Mouse (Mus musculus) myocyte (in vitro differentiated cells): ENCODE measurements at regions not wholly inside any gene's neighbourhood (a gene's known extent, or its start where the extent isn't known, plus 50 kb on each side); places are given as distances from the start of the nearest gene placed in this dataset.

Source experiments
- H3K27me3 ChIP-seq: one replicate; pipeline ENCODE4 v1.6.1; 2011; ENCODE audit not compliant: control insufficient read depth, insufficient read depth, insufficient read length
- H3K36me3 ChIP-seq: one replicate; pipeline ENCODE4 v1.6.1; 2011; ENCODE audit not compliant: control insufficient read depth, insufficient read depth
- H3K4me2 ChIP-seq: one replicate; pipeline ENCODE4 v1.6.1; 2011; ENCODE audit warnings: low read depth, control low read depth
- H3K4me3 ChIP-seq: one replicate; pipeline ENCODE4 v1.5.1; 2011; ENCODE audit warnings: mild to moderate bottlenecking, control low read depth, moderate library complexity
- H3K79me2 ChIP-seq: one replicate; pipeline ENCODE4 v1.6.1; 2011; ENCODE audit not compliant: control insufficient read depth, insufficient read depth
- H3ac ChIP-seq: one replicate; pipeline ENCODE4 v1.6.1; 2011; ENCODE audit not compliant: control insufficient read depth, insufficient read length
- CEBPB ChIP-seq: IDR thresholded peaks from 2 replicates; pipeline ENCODE4 v1.6.1; 2011; ENCODE audit warnings: mild to moderate bottlenecking, moderate library complexity; ENCODE audit not compliant: poor library complexity, insufficient read depth, severe bottlenecking
- E2F4 ChIP-seq: IDR thresholded peaks from one replicate; pipeline ENCODE4 v1.6.1; 2011; ENCODE audit warnings: mild to moderate bottlenecking, control low read depth, moderate library complexity; ENCODE audit not compliant: insufficient read depth
- MAX ChIP-seq: IDR thresholded peaks from one replicate; pipeline ENCODE4 v1.6.1; 2011; ENCODE audit warnings: low read depth, mild to moderate bottlenecking, control low read depth
- MYOD1 ChIP-seq, 3 experiments: IDR thresholded peaks; one replicate each; pipeline ENCODE4 v1.6.1; 2011; ENCODE audit warnings: control low read depth in 2 of 3, low read depth in 2 of 3, mild to moderate bottlenecking in 2 of 3, moderate library complexity in 1 of 3; ENCODE audit not compliant: insufficient read length in 2 of 3, control insufficient read depth in 1 of 3
- MYOG ChIP-seq, 3 experiments: IDR thresholded peaks; one replicate each; pipeline ENCODE4 v1.6.1; 2011; ENCODE audit warnings: control low read depth in 2 of 3, low read depth in 2 of 3, mild to moderate bottlenecking in 2 of 3; ENCODE audit not compliant: insufficient read length in 2 of 3, control insufficient read depth in 1 of 3, insufficient read depth in 1 of 3
- POLR2A ChIP-seq: IDR thresholded peaks from one replicate; pipeline ENCODE4 v1.6.1; 2011; ENCODE audit warnings: low read depth, mild to moderate bottlenecking, control low read depth, moderate library complexity; ENCODE audit not compliant: insufficient read length
- POLR2AphosphoS2 ChIP-seq: IDR thresholded peaks from one replicate; pipeline ENCODE4 v1.6.1; 2011; ENCODE audit warnings: low read depth, control low read depth; ENCODE audit not compliant: insufficient read length
- REST ChIP-seq: IDR thresholded peaks from one replicate; pipeline ENCODE4 v1.6.1; 2011; ENCODE audit warnings: mild to moderate bottlenecking, control low read depth, moderate library complexity; ENCODE audit not compliant: insufficient read depth, insufficient read length
- SRF ChIP-seq: IDR thresholded peaks from one replicate; pipeline ENCODE4 v1.6.1; 2011; ENCODE audit warnings: low read depth; ENCODE audit not compliant: control insufficient read depth, insufficient read length
- TCF12 ChIP-seq: IDR thresholded peaks from one replicate; pipeline ENCODE4 v1.6.1; 2011; ENCODE audit warnings: mild to moderate bottlenecking, control low read depth; ENCODE audit not compliant: poor library complexity, insufficient read depth, severe bottlenecking
- TCF3 ChIP-seq: IDR thresholded peaks from one replicate; pipeline ENCODE4 v1.6.1; 2011; ENCODE audit warnings: low read depth, control low read depth; ENCODE audit not compliant: insufficient read length
- USF1 ChIP-seq: IDR thresholded peaks from one replicate; pipeline ENCODE4 v1.6.1; 2011; ENCODE audit warnings: low read depth, mild to moderate bottlenecking, control low read depth, moderate library complexity

DNA sequence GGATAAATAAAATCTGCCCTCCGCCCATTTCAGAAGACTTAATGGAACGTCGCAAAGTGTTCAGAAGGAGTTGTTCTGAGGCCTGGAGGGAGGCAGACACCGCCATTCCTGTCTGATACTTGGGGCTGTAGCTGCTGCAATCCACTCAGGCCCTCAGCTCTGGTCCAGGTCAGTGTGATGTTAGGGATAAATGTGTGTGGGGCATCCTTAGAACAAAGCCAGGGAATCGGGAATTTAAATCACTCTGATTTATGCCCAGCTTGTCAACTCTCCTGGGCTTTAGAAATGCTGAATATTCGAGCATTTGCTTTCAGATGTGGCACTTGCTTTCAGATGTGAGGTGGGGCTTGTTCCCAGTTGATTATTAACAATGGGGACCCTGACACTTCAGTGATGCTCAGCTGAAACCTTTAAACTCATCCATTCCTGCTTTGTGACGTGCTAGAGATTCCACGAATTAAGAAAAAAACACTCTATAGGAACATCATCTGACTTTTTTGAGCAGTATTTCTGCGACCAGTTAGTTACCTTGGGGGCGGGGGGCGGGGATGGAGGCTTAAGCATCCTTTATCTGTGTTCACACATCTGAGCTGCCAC is 122.1 kb upstream of the Npvf start:
- H3K4me2 ChIP-seq: peak overlapping the region; percentile 88
- H3K79me2 ChIP-seq: no peaks in the 10 kb centered on the region
- no peak overlapping the region for H3K4me3 ChIP-seq
- H3K27me3 ChIP-seq: peaks cover 6% of the 10 kb centered on the region
- H3K36me3 ChIP-seq: no peaks in the 10 kb centered on the region
- H3ac ChIP-seq: no peak overlapping the region
- TF ChIP-seq E2F4: no peak
- TF ChIP-seq USF1: no peak
- TF ChIP-seq SRF: no peak
- TF ChIP-seq TCF12: no peak

- no peak overlapping the region for H3K4me3 ChIP-seq
- H3ac ChIP-seq: no peak overlapping the region
- TF ChIP-seq MAX: no peak
- TF ChIP-seq TCF12: no peak
- TF ChIP-seq MYOG (IDR thresholded peaks at IDR 0.05; ENCODE audit: control insufficient read depth in 1 of 3, insufficient read depth in 1 of 3, insufficient read length in 2 of 3, low read depth in 2 of 3): no peak
- no peak for TF ChIP-seq USF1
- TF ChIP-seq TCF3: no peak
- TF ChIP-seq SRF: no peak
- TF ChIP-seq REST: no peak
- TF ChIP-seq POLR2AphosphoS2: no peak
- TF ChIP-seq E2F4: no peak
- no peak for TF ChIP-seq MYOD1 (IDR thresholded peaks at IDR 0.05; ENCODE audit: control insufficient read depth in 1 of 3, insufficient read length in 2 of 3, low read depth in 2 of 3)
- no peak for TF ChIP-seq CEBPB
- TF ChIP-seq POLR2A: no peak
- H3K36me3 ChIP-seq: no peaks in the 10 kb centered on the region
- H3K79me2 ChIP-seq: no peaks in the 10 kb centered on the region
- peaks cover 10% of the 10 kb centered on the region for H3K27me3 ChIP-seq
- peak overlapping the region; percentile 88 for H3K4me2 ChIP-seq
Observed at GRCm38 (mm10) chr6:50776931-50777495, 122.8 kb upstream of the Npvf start.

DNA sequence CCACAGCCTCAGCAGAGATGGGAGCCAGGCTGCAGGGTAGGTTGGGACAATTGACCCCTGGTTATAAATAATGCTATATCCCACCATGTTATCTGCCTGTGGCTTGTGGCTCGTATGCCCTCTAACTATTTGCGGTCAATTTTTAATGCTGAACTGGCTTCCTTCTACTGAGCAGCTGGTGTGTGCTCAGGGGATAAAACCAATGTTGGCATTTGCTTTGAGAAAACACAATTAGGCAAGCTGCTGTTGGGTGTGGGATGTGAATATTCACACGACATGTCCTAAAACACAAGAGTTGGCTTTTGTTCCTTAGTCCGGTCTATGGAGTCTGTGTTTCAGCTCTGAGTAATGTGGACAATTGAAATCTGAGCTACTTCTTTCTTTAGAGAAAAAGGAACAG is 123.6 kb upstream of the Npvf start:
- TF ChIP-seq TCF12: peak; percentile 56
- peak; percentile 11 for TF ChIP-seq MAX
- TF ChIP-seq CEBPB: peak; percentile 50; the same call in 1 of the 2 replicates
- TF ChIP-seq REST: no peak
- peak; percentile 59 to 74 (median 73) for TF ChIP-seq MYOD1 (IDR thresholded peaks at IDR 0.05; ENCODE audit: control insufficient read depth in 1 of 3, insufficient read length in 2 of 3, low read depth in 2 of 3)
- no peak for TF ChIP-seq SRF
- no peak for TF ChIP-seq POLR2A
- TF ChIP-seq E2F4: no peak
- TF ChIP-seq MYOG (IDR thresholded peaks at IDR 0.05; ENCODE audit: control insufficient read depth in 1 of 3, insufficient read depth in 1 of 3, insufficient read length in 2 of 3, low read depth in 2 of 3): peak in 1 of 3 experiments; percentile 73
- peak; percentile 4 for TF ChIP-seq TCF3
- TF ChIP-seq USF1: no peak
- TF ChIP-seq POLR2AphosphoS2: no peak
- H3K4me3 ChIP-seq: no peak overlapping the region
- H3ac ChIP-seq: no peak overlapping the region
- H3K79me2 ChIP-seq: no peaks in the 10 kb centered on the region
- peaks cover 12% of the 10 kb centered on the region for H3K27me3 ChIP-seq
- no peaks in the 10 kb centered on the region for H3K36me3 ChIP-seq
- peak overlapping the region; percentile 88 for H3K4me2 ChIP-seq

DNA sequence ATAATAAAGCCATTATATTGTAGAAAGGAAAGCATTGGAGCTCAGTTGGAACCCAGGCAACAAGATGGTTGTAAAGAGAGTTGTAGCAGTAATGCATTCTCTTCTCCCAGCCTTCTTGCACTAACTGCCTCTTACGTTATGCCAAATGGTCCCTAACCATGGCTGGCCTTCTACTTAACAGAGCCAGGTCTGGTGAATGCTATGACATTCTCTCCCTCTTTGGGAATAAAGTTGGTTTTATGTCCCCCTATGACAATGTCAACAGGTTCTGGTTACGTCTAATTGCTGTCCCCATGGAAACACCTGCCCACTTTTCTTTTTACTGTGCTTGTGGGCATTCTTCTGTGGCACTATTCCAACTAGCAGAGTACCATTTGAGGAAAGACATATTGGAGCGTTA is 126.4 kb upstream of the Npvf start:
- Histone ChIP-seq H3K4me2 (no peak overlapping the region), H3ac (no peak overlapping the region), H3K79me2 (no peaks in the 10 kb centered on the region), H3K36me3 (no peaks in the 10 kb centered on the region), H3K4me3 (no peak overlapping the region), H3K27me3 (peaks cover 21% of the 10 kb centered on the region)
- TF ChIP-seq SRF (no peak), MAX (no peak), POLR2AphosphoS2 (no peak), CEBPB (no peak), REST (no peak), POLR2A (no peak), E2F4 (no peak), TCF3 (no peak), MYOD1 (IDR thresholded peaks at IDR 0.05; ENCODE audit: control insufficient read depth in 1 of 3, insufficient read length in 2 of 3, low read depth in 2 of 3) (no peak), MYOG (IDR thresholded peaks at IDR 0.05; ENCODE audit: control insufficient read depth in 1 of 3, insufficient read depth in 1 of 3, insufficient read length in 2 of 3, low read depth in 2 of 3) (no peak), TCF12 (no peak), USF1 (no peak)

- no peak overlapping the region for H3K4me2 ChIP-seq
- H3K4me3 ChIP-seq: no peak overlapping the region
- TF ChIP-seq E2F4 (no peak), MAX (no peak), POLR2A (no peak), CEBPB (no peak), TCF3 (no peak), MYOD1 (IDR thresholded peaks at IDR 0.05; ENCODE audit: control insufficient read depth in 1 of 3, insufficient read length in 2 of 3, low read depth in 2 of 3) (no peak)
- H3K36me3 ChIP-seq: no peaks in the 10 kb centered on the region
- H3K79me2 ChIP-seq: no peaks in the 10 kb centered on the region
- no peak overlapping the region for H3ac ChIP-seq
- peaks cover 21% of the 10 kb centered on the region for H3K27me3 ChIP-seq
Observed at GRCm38 (mm10) chr6:50781271-50781670, 127.0 kb upstream of the Npvf start.
